25 mouse cellular contexts compared by ENCODE assay signal in the genomic region with DNA sequence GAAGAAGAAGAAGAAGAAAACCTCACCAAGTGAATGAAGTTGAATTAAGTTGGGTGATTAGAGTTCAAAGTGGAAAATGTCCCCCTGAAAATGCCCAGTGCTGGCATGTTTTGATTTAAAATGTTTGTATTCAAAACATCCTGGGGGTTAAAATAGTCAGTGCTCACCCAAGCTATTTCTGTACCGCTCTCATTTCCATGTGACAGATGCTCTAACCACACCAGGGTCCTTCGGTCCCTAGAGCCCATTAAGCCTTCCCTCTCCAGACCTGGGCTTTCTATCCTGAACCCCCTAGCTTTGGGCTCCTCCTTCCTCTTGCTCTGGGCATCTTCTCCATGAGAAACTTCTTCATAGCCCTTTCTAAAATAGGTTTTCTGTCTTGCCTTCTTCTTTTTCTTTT. TPM values are rescaled to one million over a fixed set of nuclear protein-coding genes. Genes with fewer than 3 reads are reported as not detected.
DNase-seq lines count a peak whose midpoint lies in the region; ATAC-seq and TF ChIP-seq lines count a peak whose summit lies in the region.
"Had no signal": no experiment of that assay in that cellular context is flagged by ENCODE, and none has a peak within 500 bp of the region (broad histone marks: within the 10 kb centered on the region; RNA-seq: fewer than 3 reads in every experiment).

No protein-coding gene starts in this region.

- TF ChIP-seq POLR2A in CH12.LX (IDR thresholded peaks at IDR 0.05; ENCODE audit: low read depth, low read length): no peak
- no peak for TF ChIP-seq POLR2A in myocyte (IDR thresholded peaks at IDR 0.05; ENCODE audit: insufficient read length, low read depth)

- dilution Hi-C loops in CH12.LX (cut with MboI; ENCODE audit: extremely low pct_ligation_motif_present, extremely low pct_unique_long_range_greater_than_20kb, low sequenced_read_pairs): no loop called here

- H3K79me2 ChIP-seq in CH12.LX (replicated peaks; ENCODE audit: control insufficient read depth, extremely low read depth, insufficient read depth, poor library complexity, severe bottlenecking) (no peaks in the 10 kb centered on the region), myocyte (ENCODE audit: control insufficient read depth, insufficient read depth) (no peaks in the 10 kb centered on the region)

- no peaks in the 10 kb centered on the region for H3K9me3 ChIP-seq in CH12.LX (replicated peaks; ENCODE audit: low read length)
- H3K9me3 ChIP-seq: G1E had no signal

- no peak for ATAC-seq in granulocyte monocyte progenitor cell, adult 5-6 weeks (replicated peaks; ENCODE audit: poor library complexity, severe bottlenecking)
- ATAC-seq: activated CD4-positive, CD25-positive, alpha-beta regulatory T cell, adult 4 months; CD4-positive, CD25-positive, alpha-beta regulatory T cell, adult 4 months; Patski had no signal

- no peak for TF ChIP-seq CTCF in CH12.LX (conservative IDR thresholded peaks at IDR 0.05 in 1 of 2, IDR thresholded peaks at IDR 0.05 in 1 of 2; ENCODE audit: low read depth in 2 of 2, low read length in 2 of 2)

- TF ChIP-seq EP300 in CH12.LX (IDR thresholded peaks at IDR 0.05; ENCODE audit: low read length): peak; percentile 54; the same call in 1 of the 2 replicates

- H3ac ChIP-seq in myocyte (ENCODE audit: control insufficient read depth, insufficient read length): no peak overlapping the region

- H3K9ac ChIP-seq in CH12.LX (ENCODE audit: insufficient read depth, low read depth): no peak overlapping the region

- in situ Hi-C loops in CH12.LX (cut with MboI; ENCODE audit: low pct_ligation_motif_present, low pct_unique_long_range_greater_than_20kb, low sequenced_read_pairs): no loop called here

- H3K27me3 ChIP-seq in CH12.LX (replicated peaks) (no peaks in the 10 kb centered on the region), myocyte (ENCODE audit: control insufficient read depth, insufficient read depth, insufficient read length) (no peaks in the 10 kb centered on the region)

- no peaks in the 10 kb centered on the region for H3K36me3 ChIP-seq in CH12.LX (replicated peaks in 1 of 2; ENCODE audit: control insufficient read depth in 1 of 2, insufficient read depth in 1 of 2, low read length in 1 of 2)
- no peaks in the 10 kb centered on the region for H3K36me3 ChIP-seq in myocyte (ENCODE audit: control insufficient read depth, insufficient read depth)
- H3K36me3 ChIP-seq: G1E had no signal

- DNase-seq in A20 (ENCODE audit: low read depth, low spot score): peak; percentile 49
- DNase-seq in CH12.LX (ENCODE audit: extremely low read depth): peak; percentile 44
- no peak for DNase-seq in right cerebral cortex, postnatal 25 days
- DNase-seq in gastrocnemius, adult 8-10 months (ENCODE audit: low spot score in 2 of 2): no peak
- DNase-seq: adrenal gland, adult 2 months; adrenal gland, adult 8-10 months; adrenal gland, postnatal 10 days; adrenal gland, postnatal 14 days; adrenal gland, postnatal 25 days; adrenal gland, postnatal 36 days; B cell, adult 2 months; cerebellum, adult 11 months; cerebellum, adult 11-12 months; cerebellum, adult 18-20 months; cerebellum, adult 2 months; cerebellum, adult 8-10 months had no signal

- TF ChIP-seq RAD21 in CH12.LX (IDR thresholded peaks at IDR 0.05; ENCODE audit: low read depth, low read length): no peak

- no peak overlapping the region for H3K27ac ChIP-seq in CH12.LX (ENCODE audit: insufficient read depth, low read depth)

- peaks cover 8 to 62% of the 10 kb centered on the region in 2 experiments for H3K4me1 ChIP-seq in CH12.LX (ENCODE audit: control insufficient read depth in 1 of 2, insufficient read depth in 2 of 2)

- H3K4me3 ChIP-seq in CH12.LX (replicated peaks in 1 of 3; ENCODE audit: low read depth in 2 of 3, low read length in 2 of 3, poor library complexity in 1 of 3): no peak overlapping the region
- no peak overlapping the region for H3K4me3 ChIP-seq in myocyte

- H3K4me2 ChIP-seq in CH12.LX (ENCODE audit: insufficient read depth, low read depth, poor library complexity, severe bottlenecking) (no peak overlapping the region), myocyte (ENCODE audit: low read depth) (peak overlapping the region; percentile 30)

TF ChIP-seq in CH12.LX, 34 proteins besides CTCF, POLR2A, EP300 and RAD21:
- TF ChIP-seq GABPA (IDR thresholded peaks at IDR 0.05; ENCODE audit: insufficient replicate concordance, low read depth, low read length): no peak
- peak; percentile 26; the same call in 1 of the 2 replicates for TF ChIP-seq TCF12 (IDR thresholded peaks at IDR 0.05; ENCODE audit: low read depth, low read length)
- TF ChIP-seq MEF2A (IDR thresholded peaks at IDR 0.05; ENCODE audit: borderline replicate concordance, low read depth, low read length): peak; percentile 86
- TF ChIP-seq USF1 (IDR thresholded peaks at IDR 0.05; ENCODE audit: low read depth, low read length): no peak
- no peak for TF ChIP-seq ZNF384 (IDR thresholded peaks at IDR 0.05; ENCODE audit: low read depth, low read length)
- TF ChIP-seq JUND (conservative IDR thresholded peaks at IDR 0.05; ENCODE audit: low read depth, low read length): no peak
- no peak for TF ChIP-seq UBTF (IDR thresholded peaks at IDR 0.05; ENCODE audit: low read depth, low read length)
- TF ChIP-seq MAX (IDR thresholded peaks at IDR 0.05; ENCODE audit: low read length): no peak

TF ChIP-seq in myocyte, 11 proteins besides CTCF, POLR2A, EP300 and RAD21:
- TF ChIP-seq MYOG (IDR thresholded peaks at IDR 0.05; ENCODE audit: control insufficient read depth in 1 of 3, insufficient read depth in 1 of 3, insufficient read length in 2 of 3, low read depth in 2 of 3): no peak
- peak in 1 of 3 experiments; percentile 7 for TF ChIP-seq MYOD1 (IDR thresholded peaks at IDR 0.05; ENCODE audit: control insufficient read depth in 1 of 3, insufficient read length in 2 of 3, low read depth in 2 of 3)

RNA-seq across cellular contexts. Expression of gene Zfp385c, which starts 8.2 kb away (rescaled TPM):
- total RNA-seq in CH12.LX (2012; rRNA removed) (0.04 and 0.08 TPM in 2 replicates), CH12.LX (2014; rRNA removed) (not detected in 2 replicates)
- polyA plus RNA-seq in CH12.LX (2012; ENCODE audit: insufficient read length, low read depth) (0.14 and 0.15 TPM in 2 replicates), myocyte (2012; fragmentation: generic; extraction: Trizol) (0.24 TPM)
- under 1 TPM in 2 of 4 experiments, not detected in 2; 0.11 to 0.58 TPM for total RNA-seq in gastrocnemius, adult 8-10 months (2022)
- not detected in 2 replicates for total RNA-seq in granulocyte monocyte progenitor cell, adult 5-6 weeks (2014; fragmentation: Nextera tagmentation)
- 0.26 TPM in 1 of 2 replicates, not detected in the other for total RNA-seq in granulocyte monocyte progenitor cell, adult 5-6 weeks (2017)
- total RNA-seq: adrenal gland, postnatal 14 days had no signal
- polyA plus RNA-seq: C2C12, G1E, Patski had no signal

RNA-seq across cellular contexts. Expression of gene Dhx58, which starts 20.0 kb away (rescaled TPM):
- total RNA-seq in CH12.LX (2012; rRNA removed) (6.3 and 7.2 TPM in 2 replicates), CH12.LX (2014; rRNA removed) (5.7 and 6.4 TPM in 2 replicates)
- polyA plus RNA-seq in CH12.LX (2012; ENCODE audit: insufficient read length, low read depth) (14.7 and 15.7 TPM in 2 replicates), myocyte (2012; fragmentation: generic; extraction: Trizol) (0.40 TPM)
- total RNA-seq in gastrocnemius, adult 8-10 months (2022): under 1 TPM; 0.27 to 0.70 (median 0.28) TPM
- 4.7 and 13.9 TPM in 2 replicates for total RNA-seq in granulocyte monocyte progenitor cell, adult 5-6 weeks (2014; fragmentation: Nextera tagmentation)
- total RNA-seq in granulocyte monocyte progenitor cell, adult 5-6 weeks (2017): 8.2 and 17.3 TPM in 2 replicates

RNA-seq across cellular contexts. Expression of gene Kat2a, which starts 28.2 kb away (rescaled TPM):
- total RNA-seq in CH12.LX (2012; rRNA removed): 30.7 and 34.2 TPM in 2 replicates
- total RNA-seq in CH12.LX (2014; rRNA removed): 25.3 and 27.2 TPM in 2 replicates
- polyA plus RNA-seq in CH12.LX (2012; ENCODE audit: insufficient read length, low read depth): 81.0 and 82.9 TPM in 2 replicates
- polyA plus RNA-seq in myocyte (2012; fragmentation: generic; extraction: Trizol): 29.9 TPM
- total RNA-seq in gastrocnemius, adult 8-10 months (2022): 10 to 100 TPM in 2 of 4 experiments, 1 to 10 TPM in 2; 9.0 to 11.1 (median 10.1) TPM
- 50.0 and 54.4 TPM in 2 replicates for total RNA-seq in granulocyte monocyte progenitor cell, adult 5-6 weeks (2014; fragmentation: Nextera tagmentation)
- total RNA-seq in granulocyte monocyte progenitor cell, adult 5-6 weeks (2017): 26.0 and 34.5 TPM in 2 replicates

RNA-seq across cellular contexts. Expression of gene Hspb9, which starts 29.6 kb away (rescaled TPM):
- total RNA-seq in CH12.LX (2012; rRNA removed) (not detected in 2 replicates), CH12.LX (2014; rRNA removed) (not detected in 2 replicates)
- polyA plus RNA-seq in CH12.LX (2012; ENCODE audit: insufficient read length, low read depth) (0.54 and 0.57 TPM in 2 replicates), myocyte (2012; fragmentation: generic; extraction: Trizol) (0.23 TPM)
- total RNA-seq in gastrocnemius, adult 8-10 months (2022): not detected
- total RNA-seq in granulocyte monocyte progenitor cell, adult 5-6 weeks (2014; fragmentation: Nextera tagmentation): not detected in 2 replicates
- not detected in 2 replicates for total RNA-seq in granulocyte monocyte progenitor cell, adult 5-6 weeks (2017)
- total RNA-seq: adrenal gland, adult 18-20 months; adrenal gland, adult 2 months; adrenal gland, postnatal 14 days; adrenal gland, postnatal 25 days; adrenal gland, postnatal 36 days had no signal
- polyA plus RNA-seq: adrenal gland, adult 2 months; brain, embryonic 14.5 days; cerebellum, adult 2 months had no signal

RNA-seq across cellular contexts. Expression of gene Rab5c, which starts 53.9 kb away (rescaled TPM):
- total RNA-seq in CH12.LX (2012; rRNA removed) (121 and 144 TPM in 2 replicates), CH12.LX (2014; rRNA removed) (135 and 150 TPM in 2 replicates)
- polyA plus RNA-seq in CH12.LX (2012; ENCODE audit: insufficient read length, low read depth) (144 and 156 TPM in 2 replicates), myocyte (2012; fragmentation: generic; extraction: Trizol) (128 TPM)
- 10 to 100 TPM; 41.4 to 50.9 (median 42.2) TPM for total RNA-seq in gastrocnemius, adult 8-10 months (2022)
- 116 and 132 TPM in 2 replicates for total RNA-seq in granulocyte monocyte progenitor cell, adult 5-6 weeks (2014; fragmentation: Nextera tagmentation)
- total RNA-seq in granulocyte monocyte progenitor cell, adult 5-6 weeks (2017): 103 and 113 TPM in 2 replicates

Comparison
In these comparisons a context has a peak if more than half of its experiments do, and no peak if none do; other contexts are left out.
1. DNase-seq: peak in A20 (single experiment) and CH12.LX (single experiment); none in right cerebral cortex, postnatal 25 days (single experiment) and gastrocnemius, adult 8-10 months (0 of 2).